Mouse (Mus musculus) neutrophil, adult 5-6 weeks (primary cell): Measurements from ENCODE around the gene Akr1a1. TPM values are rescaled to one million over a fixed set of nuclear protein-coding genes. Genes with fewer than 3 reads are reported as not detected.
A peak's percentile ranks its signal among the peaks of the same experiment; 100 is the strongest.

ENCODE experiments used
- ATAC-seq: fragments of 151-379, 151-347 bp; 2 replicates; pipeline ENCODE4 v1.8.0; 2017; ENCODE audit warnings: mild to moderate bottlenecking, moderate TSS enrichment; ENCODE audit not compliant: insufficient number of reproducible peaks, poor library complexity, low FRiP score, severe bottlenecking; ENCODE audit errors: extremely low read depth
- total RNA-seq: library from RNA; stranded (forward); fragments of 200-1000 nt; gene quantifications from 2 replicates; pipeline ENCODE4 v1.2.3, GENCODE M21; 2017

Gene Akr1a1
- total RNA-seq, 1 experiment from 2014 or later, result 178 TPM

GRCm38 (mm10) chr4:116615237-116615636 is 36.2 kb downstream of the Akr1a1 start:
- ATAC-seq, result no peak

GRCm38 (mm10) chr4:116612621-116613020 is 38.9 kb downstream of the Akr1a1 start:
- ATAC-seq, result no peak

GRCm38 (mm10) chr4:116596978-116597881 is 54.2 kb downstream of the Akr1a1 start:
- ATAC-seq, result peak; percentile 91

- no peak for ATAC-seq
Observed at GRCm38 (mm10) chr4:116596379-116596778, 55.1 kb downstream of the Akr1a1 start, which contains the start of gene Ccdc17. Gene Ccdc17 (plus strand): TSS chr4:116596654.

GRCm38 (mm10) chr4:116595793-116596192 is 55.7 kb downstream of the Akr1a1 start:
- ATAC-seq, result no peak

Other genes with a start within 250 kb of the Akr1a1 start
- 8.1 and 9.0 TPM in 2 replicates for gene Mast2, start 187.5 kb downstream of the Akr1a1 start, total RNA-seq
- 7.1 and 11.1 TPM in 2 replicates for gene Ipp, start 144.1 kb downstream of the Akr1a1 start, total RNA-seq
- gene Tmem69, start 95.7 kb downstream of the Akr1a1 start, total RNA-seq, result 7.9 and 10.1 TPM in 2 replicates
- gene Gpbp1l1, start 94.0 kb downstream of the Akr1a1 start, total RNA-seq, result 300 and 312 TPM in 2 replicates
- 7.2 and 14.2 TPM in 2 replicates for gene Ccdc17, start 55.0 kb downstream of the Akr1a1 start, total RNA-seq
- 88.5 and 105 TPM in 2 replicates for gene Nasp, start 23.7 kb downstream of the Akr1a1 start, total RNA-seq
- 56.9 and 58.1 TPM in 2 replicates for gene Prdx1, start 33.9 kb upstream of the Akr1a1 start, total RNA-seq
- gene Mmachc, start 56.7 kb upstream of the Akr1a1 start, total RNA-seq, result 2.6 and 2.8 TPM in 2 replicates
- 17.4 and 18.3 TPM in 2 replicates for gene Ccdc163, start 56.8 kb upstream of the Akr1a1 start, total RNA-seq
- 9.3 and 14.5 TPM in 2 replicates for gene Tesk2, start 69.3 kb upstream of the Akr1a1 start, total RNA-seq
- 43.6 and 47.6 TPM in 2 replicates for gene Toe1, start 156.0 kb upstream of the Akr1a1 start, total RNA-seq
- gene Mutyh, start 156.0 kb upstream of the Akr1a1 start, total RNA-seq, result 8.4 and 9.1 TPM in 2 replicates
- gene Hpdl, start 170.0 kb upstream of the Akr1a1 start, total RNA-seq, result not detected in 2 replicates
- gene Zswim5, start 225.7 kb upstream of the Akr1a1 start, total RNA-seq, result 0.12 TPM in 1 of 2 replicates, not detected in the other